Mouse (Mus musculus): ENCODE measurements around the gene Ssr2. TPM values are rescaled to one million over a fixed set of nuclear protein-coding genes. Genes with fewer than 3 reads are reported as not detected.
A peak's percentile ranks its signal among the peaks of the same experiment; 100 is the strongest.

Gene Ssr2
- total and polyA plus RNA-seq, 2 experiments from 2014 or later = 196 to 236 TPM

DNA sequence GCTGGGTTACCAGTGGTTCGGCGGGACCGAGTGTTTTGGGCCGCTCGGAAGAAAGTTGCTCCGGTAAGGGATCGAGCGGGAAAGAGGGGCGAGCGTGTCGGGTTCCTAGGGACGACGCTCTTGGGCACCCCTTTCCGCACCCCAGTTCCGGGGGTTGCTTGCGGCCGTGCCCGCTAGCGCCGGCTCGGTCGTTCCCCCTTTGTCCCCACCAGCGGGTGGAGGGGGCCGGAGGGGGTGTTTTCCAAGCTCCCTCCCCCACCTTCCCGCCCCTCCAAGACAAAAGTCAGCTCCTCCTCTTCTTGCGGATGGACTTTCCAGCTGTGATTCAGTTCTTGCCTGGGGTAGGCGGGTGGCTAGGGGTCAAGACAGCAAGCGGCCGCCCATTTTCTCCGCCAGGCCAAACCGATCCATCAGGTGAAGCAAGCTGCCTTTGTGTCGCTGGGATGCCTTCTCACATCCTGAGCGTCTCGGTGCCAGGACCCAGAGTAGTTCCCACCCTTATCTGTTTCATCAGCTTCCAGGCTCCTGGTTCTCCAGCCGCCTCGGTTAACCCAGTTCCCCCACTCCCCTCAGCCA lies 45.9 kb downstream of the Ssr2 start:
- Histone ChIP-seq H3K27ac (ENCODE audit: low read depth, low read length) (peak overlapping the region; percentile 92), H3K4me1 (ENCODE audit: insufficient read depth, low read length) (peaks cover 19% of the 10 kb centered on the region; the same call in 1 of the 2 replicates), H3K9ac (replicated peaks; ENCODE audit: low read length, poor library complexity, severe bottlenecking) (peak overlapping the region; percentile 92), H3K4me3 (ENCODE audit: low read depth, low read length) (peak overlapping the region; percentile 97), H3K4me2 (ENCODE audit: low read depth, low read length, poor library complexity, severe bottlenecking) (peak overlapping the region; percentile 87), H3K36me3 (ENCODE audit: insufficient read depth, low read length) (no peaks in the 10 kb centered on the region), H3K27me3 (ENCODE audit: insufficient read depth, low read length) (no peaks in the 10 kb centered on the region), H3K9me3 (ENCODE audit: low read length) (no peaks in the 10 kb centered on the region)
- TF ChIP-seq CTCF (IDR thresholded peaks at IDR 0.05) = no peak
- ATAC-seq (ENCODE audit: low FRiP score) (peak; percentile 24; the same call in 1 of the 2 replicates), DNase-seq (ENCODE audit: low spot score) (peak; percentile 61)
- under 1% methylated on average over 25 of the region's 36 CpGs for WGBS

DNA sequence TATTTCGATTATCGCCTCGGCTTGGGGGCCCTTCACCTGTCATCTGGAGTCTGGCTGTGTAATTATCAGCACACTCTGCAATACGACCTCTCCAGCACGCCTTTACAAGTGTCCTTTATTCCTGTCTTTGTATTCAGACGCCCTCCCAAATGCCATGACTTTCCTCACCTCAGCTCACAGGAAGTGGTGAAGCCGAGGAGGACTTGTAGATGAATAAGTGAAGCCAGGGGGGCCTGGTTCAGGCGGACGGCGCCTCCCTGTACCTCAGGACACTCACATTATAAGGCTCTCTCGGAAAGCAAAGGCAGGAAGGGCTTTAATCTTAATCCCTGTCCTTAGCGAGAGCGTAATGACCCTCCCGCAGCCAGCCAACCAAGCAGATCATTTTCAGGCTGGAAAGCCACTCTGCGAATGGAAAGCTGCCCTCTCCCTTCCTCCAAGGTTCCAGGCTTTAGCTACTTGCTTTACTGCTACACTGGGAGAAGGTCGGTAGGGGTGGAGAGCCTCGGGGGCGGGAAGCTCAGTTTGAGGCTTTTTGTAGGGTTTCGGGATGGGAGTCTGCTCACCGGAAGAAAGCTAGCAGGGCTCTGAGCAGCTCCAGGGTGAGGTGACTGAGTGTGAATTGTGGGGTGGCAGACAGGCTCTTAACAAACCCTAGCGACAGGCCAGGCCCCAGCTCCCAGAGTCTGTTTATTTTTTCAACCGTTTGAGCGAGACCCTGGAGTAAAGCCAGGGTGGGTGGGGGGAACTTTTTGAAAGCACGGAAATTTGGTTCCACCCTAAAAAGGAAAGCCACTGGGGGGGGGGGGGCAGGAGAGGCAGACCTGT lies 46.7 kb downstream of the Ssr2 start:
- no peaks in the 10 kb centered on the region for H3K9me3 ChIP-seq (ENCODE audit: low read length)

DNA sequence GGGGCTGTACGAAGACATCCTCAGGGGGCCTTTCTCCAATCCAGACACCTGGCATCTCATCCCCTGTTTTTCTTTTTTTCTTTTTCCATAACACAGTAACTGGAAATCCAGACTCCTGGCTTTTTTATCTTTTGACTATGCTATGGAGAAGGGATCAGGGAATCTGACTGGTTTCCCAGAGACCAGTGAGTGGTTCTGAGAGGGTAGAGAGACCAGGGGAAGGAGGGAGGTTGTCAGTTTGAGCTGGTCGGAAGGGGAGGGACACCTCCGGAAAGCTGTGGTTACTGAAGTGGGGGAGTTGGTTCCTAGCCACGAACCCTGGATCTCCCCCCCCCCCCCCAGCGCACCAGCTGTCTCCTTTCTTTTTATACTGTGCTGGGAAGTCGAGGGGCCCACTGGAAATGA lies 47.3 kb downstream of the Ssr2 start:
- ATAC-seq (ENCODE audit: low FRiP score) = peak; percentile 38; the same call in 1 of the 2 replicates
- DNase-seq (ENCODE audit: low spot score) = peak; percentile 72
- peak overlapping the region; percentile 87 for H3K4me2 ChIP-seq (ENCODE audit: low read depth, low read length, poor library complexity, severe bottlenecking)
- no peak for TF ChIP-seq CTCF (IDR thresholded peaks at IDR 0.05)
- H3K9me3 ChIP-seq (ENCODE audit: low read length) = no peaks in the 10 kb centered on the region
- 0% methylated on average over 5 of the region's 6 CpGs for WGBS
- H3K36me3 ChIP-seq (ENCODE audit: insufficient read depth, low read length) = no peaks in the 10 kb centered on the region
- peak overlapping the region; percentile 92 for H3K27ac ChIP-seq (ENCODE audit: low read depth, low read length)
- H3K4me3 ChIP-seq (ENCODE audit: low read depth, low read length) = peak overlapping the region; percentile 97
- H3K27me3 ChIP-seq (ENCODE audit: insufficient read depth, low read length) = no peaks in the 10 kb centered on the region
- peak overlapping the region; percentile 92 for H3K9ac ChIP-seq (replicated peaks; ENCODE audit: low read length, poor library complexity, severe bottlenecking)
- peaks cover 20% of the 10 kb centered on the region; the same call in 1 of the 2 replicates for H3K4me1 ChIP-seq (ENCODE audit: insufficient read depth, low read length)

More for the DNA sequence above, 46.7 kb downstream of the Ssr2 start:
- DNase-seq (ENCODE audit: low spot score) (peak; percentile 68), ATAC-seq (ENCODE audit: low FRiP score) (peak; percentile 12; the same call in 1 of the 2 replicates)
- Histone ChIP-seq H3K4me2 (ENCODE audit: low read depth, low read length, poor library complexity, severe bottlenecking) (peak overlapping the region; percentile 87), H3K27me3 (ENCODE audit: insufficient read depth, low read length) (no peaks in the 10 kb centered on the region), H3K4me1 (ENCODE audit: insufficient read depth, low read length) (peaks cover 20% of the 10 kb centered on the region; the same call in 1 of the 2 replicates), H3K36me3 (ENCODE audit: insufficient read depth, low read length) (no peaks in the 10 kb centered on the region), H3K27ac (ENCODE audit: low read depth, low read length) (peak overlapping the region; percentile 92), H3K9ac (replicated peaks; ENCODE audit: low read length, poor library complexity, severe bottlenecking) (peak overlapping the region; percentile 92), H3K4me3 (ENCODE audit: low read depth, low read length) (peak overlapping the region; percentile 97)
- WGBS = under 1% methylated on average over 24 of the region's 24 CpGs
- TF ChIP-seq CTCF (IDR thresholded peaks at IDR 0.05) = no peak

DNA sequence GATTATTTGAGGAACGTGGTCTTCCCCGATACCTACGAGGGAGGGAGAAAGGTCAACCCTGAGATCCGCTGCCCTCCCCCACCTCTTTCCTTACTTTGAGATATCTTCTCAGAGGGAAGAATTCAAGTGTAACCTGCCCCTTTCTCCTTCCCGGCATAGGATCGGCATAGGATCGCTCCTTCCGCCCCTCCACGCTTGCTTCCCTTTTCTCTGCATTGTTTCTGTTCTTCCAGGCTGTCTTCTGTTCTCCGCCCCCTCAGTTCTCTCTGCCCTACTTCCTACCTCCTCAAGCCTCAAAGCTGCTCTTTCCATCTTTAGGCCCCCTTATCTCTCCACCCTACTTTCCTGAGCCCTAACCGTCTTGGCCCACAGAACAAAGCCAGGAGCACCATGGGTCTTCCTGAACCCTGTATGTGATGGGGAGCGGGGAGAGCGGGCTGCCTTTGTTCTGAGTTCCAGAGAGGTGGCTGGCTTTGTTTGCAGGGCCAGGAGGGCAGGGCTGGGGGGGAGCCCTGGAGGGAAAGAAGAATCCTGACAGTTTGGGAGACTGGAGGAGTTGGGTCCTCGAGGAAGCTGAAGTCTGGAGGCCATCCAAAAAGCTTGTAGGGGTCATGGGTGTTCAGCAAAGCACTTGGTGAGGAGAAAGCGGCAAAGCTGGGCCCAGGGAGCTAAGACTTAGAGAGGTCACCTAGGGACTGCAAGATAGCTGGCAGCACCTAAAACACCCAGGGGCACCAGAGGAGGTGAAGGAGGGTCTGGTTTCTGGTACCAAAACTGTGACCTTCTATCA lies 47.9 kb downstream of the Ssr2 start:
- Histone ChIP-seq H3K36me3 (ENCODE audit: insufficient read depth, low read length) (no peaks in the 10 kb centered on the region), H3K4me3 (ENCODE audit: low read depth, low read length) (peak overlapping the region; percentile 97), H3K4me2 (ENCODE audit: low read depth, low read length, poor library complexity, severe bottlenecking) (peak overlapping the region; percentile 87), H3K27me3 (ENCODE audit: insufficient read depth, low read length) (no peaks in the 10 kb centered on the region), H3K4me1 (ENCODE audit: insufficient read depth, low read length) (peaks cover 20% of the 10 kb centered on the region; the same call in 1 of the 2 replicates), H3K9ac (replicated peaks; ENCODE audit: low read length, poor library complexity, severe bottlenecking) (peak overlapping the region; percentile 92), H3K27ac (ENCODE audit: low read depth, low read length) (peak overlapping the region; percentile 92), H3K9me3 (ENCODE audit: low read length) (no peaks in the 10 kb centered on the region)
- DNase-seq (ENCODE audit: low spot score) = no peak
- TF ChIP-seq CTCF (IDR thresholded peaks at IDR 0.05) = no peak
- WGBS = under 1% methylated on average over 15 of the region's 15 CpGs
- no peak for ATAC-seq (ENCODE audit: low FRiP score)

DNA sequence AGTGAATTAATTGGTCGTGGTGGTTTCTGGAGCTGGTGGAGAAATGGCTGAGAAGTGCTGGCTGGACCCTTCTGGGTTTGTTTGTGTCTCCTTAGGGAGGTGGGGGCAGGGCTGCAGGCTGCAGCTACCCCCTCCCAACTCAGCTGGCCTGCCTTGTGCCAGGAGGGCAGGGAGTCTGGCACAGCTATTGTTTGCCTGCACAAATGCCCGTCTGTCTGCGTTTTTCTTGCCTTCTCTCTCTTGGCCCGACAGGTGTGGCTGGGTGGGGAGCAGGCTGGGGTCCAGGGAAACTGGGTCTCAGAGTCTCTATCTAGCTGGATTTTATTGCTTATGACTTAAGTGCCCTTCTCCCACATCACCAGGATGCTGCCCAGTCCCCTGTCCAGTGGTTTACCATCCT lies 48.6 kb downstream of the Ssr2 start:
- ATAC-seq (ENCODE audit: low FRiP score) (no peak), DNase-seq (ENCODE audit: low spot score) (peak; percentile 68)
- H3K4me1 ChIP-seq (ENCODE audit: insufficient read depth, low read length) = peaks cover 20% of the 10 kb centered on the region; the same call in 1 of the 2 replicates
- H3K4me2 ChIP-seq (ENCODE audit: low read depth, low read length, poor library complexity, severe bottlenecking) = peak overlapping the region; percentile 87
- H3K27me3 ChIP-seq (ENCODE audit: insufficient read depth, low read length) = no peaks in the 10 kb centered on the region
- peak overlapping the region; percentile 97 for H3K4me3 ChIP-seq (ENCODE audit: low read depth, low read length)
- no peaks in the 10 kb centered on the region for H3K9me3 ChIP-seq (ENCODE audit: low read length)
- peak overlapping the region; percentile 92 for H3K27ac ChIP-seq (ENCODE audit: low read depth, low read length)
- no peak for TF ChIP-seq CTCF (IDR thresholded peaks at IDR 0.05)
- peak overlapping the region; percentile 92; the same call in 1 of the 2 replicates for H3K9ac ChIP-seq (replicated peaks; ENCODE audit: low read length, poor library complexity, severe bottlenecking)
- peaks cover under 1% of the 10 kb centered on the region; the same call in 1 of the 2 replicates for H3K36me3 ChIP-seq (ENCODE audit: insufficient read depth, low read length)
- 4% methylated on average over 4 of the region's 4 CpGs for WGBS
